Mouse (Mus musculus): ENCODE measurements around the gene Ebp.

Ebp gene

DNA sequence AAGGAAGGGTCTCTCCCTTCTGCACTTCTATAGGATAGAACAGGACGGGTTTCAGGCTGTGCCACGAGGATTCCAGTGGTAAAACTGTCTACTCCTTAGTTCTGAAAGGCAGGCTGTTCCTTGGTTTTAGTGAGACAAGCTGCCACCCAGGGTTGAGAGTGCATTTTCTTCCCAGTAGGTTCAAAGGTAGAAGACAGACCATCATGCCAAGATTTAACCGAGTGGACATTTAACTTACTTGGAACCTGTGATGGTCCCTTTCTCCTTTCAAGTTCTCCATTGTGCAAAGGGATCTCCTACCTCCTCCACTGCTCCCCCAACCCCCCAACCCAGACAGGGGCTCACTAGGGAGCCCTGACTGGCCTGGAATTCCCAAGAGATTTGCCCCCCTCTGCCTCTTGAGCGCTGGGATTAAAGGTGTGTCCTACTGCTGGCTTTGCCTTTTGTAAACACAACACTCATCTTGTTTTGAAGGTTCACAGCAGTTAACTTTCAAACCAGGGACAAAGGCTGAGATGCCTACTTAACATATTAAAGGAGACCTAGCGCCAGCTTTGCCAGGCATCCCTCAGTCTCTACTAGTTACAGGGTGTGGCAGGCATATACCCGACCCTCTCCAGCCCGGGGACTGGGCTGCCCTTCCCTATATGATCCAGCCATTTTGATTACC is 10.3 kb downstream of the Ebp start:
- no peak for DNase-seq (ENCODE audit: low spot score)

DNA sequence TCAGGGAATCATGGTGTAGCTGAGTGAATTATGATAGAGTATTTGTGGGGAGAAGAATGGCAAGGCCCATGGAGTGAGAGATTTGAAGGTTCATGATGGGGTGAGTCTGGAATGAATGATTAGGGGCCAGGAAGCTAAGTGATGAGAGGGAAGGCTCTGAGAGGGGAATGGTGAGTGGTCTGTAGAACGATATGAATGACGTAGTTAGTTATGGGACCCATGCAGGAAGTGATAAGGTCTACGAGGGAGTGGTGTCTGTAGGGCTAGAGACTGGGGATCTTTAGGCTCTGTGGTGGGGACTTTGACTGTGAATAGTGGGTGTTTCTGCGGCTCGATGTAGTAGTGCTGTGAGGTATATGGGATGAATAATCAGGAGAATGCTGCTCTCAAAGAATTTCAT is 13.7 kb downstream of the Ebp start:
- no peak for DNase-seq (ENCODE audit: low spot score)

DNA sequence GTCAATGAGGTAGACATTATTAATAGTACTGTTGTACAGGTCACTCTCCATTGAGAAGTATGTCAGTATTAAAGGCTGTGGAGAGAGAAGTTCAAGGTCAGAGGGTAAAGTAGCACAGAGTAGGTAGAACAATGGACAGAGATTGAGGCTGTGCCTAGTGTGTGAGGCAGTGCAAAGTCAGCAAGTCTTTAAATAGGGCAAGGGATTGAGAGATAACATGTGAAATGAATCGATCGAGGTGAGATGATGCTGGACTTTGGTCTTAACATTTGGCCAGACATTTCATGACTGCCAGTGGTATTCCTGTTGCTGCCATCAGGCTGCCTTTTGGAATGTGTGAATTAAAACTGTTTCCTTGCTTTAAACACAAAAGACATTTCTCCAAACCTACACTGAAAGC is 14.4 kb downstream of the Ebp start:
- no peak for DNase-seq (ENCODE audit: low spot score)

GRCm38 (mm10) chrX:8175504-8176385 is 17.6 kb downstream of the Ebp start, which contains the start of gene Tbc1d25:
Gene Tbc1d25, minus strand, starts transcription at chrX:8176181.
- DNase-seq (ENCODE audit: low spot score) = peak; percentile 80

- no peak for DNase-seq (ENCODE audit: low spot score)
Observed at GRCm38 (mm10) chrX:8175169-8175503, 18.2 kb downstream of the Ebp start.

DNA sequence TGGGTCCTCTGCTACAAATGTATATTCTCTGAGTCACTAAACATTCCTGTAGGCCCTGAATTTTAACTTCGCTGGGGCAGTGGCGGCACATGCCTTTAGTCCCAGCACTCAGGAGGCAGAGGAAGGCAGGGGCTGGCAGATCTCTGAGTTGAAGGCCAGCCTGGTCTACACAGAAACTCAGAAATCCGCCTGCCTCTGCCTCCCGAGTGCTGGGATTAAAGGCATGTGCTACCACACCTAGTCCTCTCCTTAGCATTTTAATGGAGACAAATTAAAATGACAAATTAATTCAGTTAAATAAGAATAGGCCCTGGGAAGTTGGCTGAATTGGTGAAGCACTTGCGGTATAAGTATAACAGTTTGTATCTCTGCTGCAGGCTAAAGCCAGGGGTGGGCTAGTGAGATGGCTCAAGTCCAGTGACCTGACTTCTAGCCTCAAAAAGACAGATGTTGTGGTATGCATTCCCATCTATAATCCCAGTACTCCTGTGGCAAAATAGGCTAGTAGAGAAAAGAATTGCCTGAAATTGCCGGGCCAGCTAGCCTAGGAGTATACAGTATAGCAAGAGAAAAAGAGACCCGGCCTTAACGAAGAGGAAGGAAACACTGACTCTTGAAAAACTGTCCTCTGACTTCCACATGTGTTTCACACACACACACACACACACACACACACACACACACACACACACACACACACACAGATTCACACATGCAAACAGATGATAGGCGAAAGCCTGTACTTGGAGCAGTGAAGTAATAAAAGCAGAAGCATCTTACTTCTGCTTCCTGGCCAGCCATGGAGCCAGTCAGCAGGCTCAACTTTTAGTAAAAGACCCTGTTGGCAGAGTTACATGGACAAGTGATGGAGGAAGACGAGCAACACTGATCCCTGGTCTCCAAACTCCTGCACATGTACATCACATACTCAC is 25.3 kb downstream of the Ebp start:
- DNase-seq (ENCODE audit: low spot score) = no peak

GRCm38 (mm10) chrX:8164471-8164870 is 28.8 kb downstream of the Ebp start:
- DNase-seq (ENCODE audit: low spot score) = no peak

DNA sequence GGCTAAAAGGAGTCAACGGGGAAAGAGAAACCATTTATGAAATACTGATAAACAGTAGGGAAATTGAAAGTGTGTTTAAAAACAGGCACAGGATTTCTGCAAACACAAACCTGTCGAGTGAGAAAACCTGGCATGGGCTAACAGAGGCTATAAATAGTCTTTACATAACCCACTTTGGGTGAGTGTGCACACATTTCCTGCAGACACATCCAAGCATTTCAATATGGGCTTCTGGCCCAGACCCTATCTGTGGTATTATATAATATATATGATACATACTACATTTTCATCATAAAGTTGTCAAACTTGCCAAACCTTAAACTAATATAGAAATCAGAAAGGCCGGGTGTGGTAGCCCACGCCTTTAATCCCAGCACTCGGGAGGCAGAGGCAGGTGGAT is 30.2 kb downstream of the Ebp start:
- DNase-seq (ENCODE audit: low spot score) = no peak

GRCm38 (mm10) chrX:8145153-8145991 is 47.9 kb downstream of the Ebp start, which contains the start of gene Rbm3:
Gene Rbm3, minus strand, starts transcription at chrX:8145880.
- DNase-seq (ENCODE audit: low spot score) = peak; percentile 80

DNA sequence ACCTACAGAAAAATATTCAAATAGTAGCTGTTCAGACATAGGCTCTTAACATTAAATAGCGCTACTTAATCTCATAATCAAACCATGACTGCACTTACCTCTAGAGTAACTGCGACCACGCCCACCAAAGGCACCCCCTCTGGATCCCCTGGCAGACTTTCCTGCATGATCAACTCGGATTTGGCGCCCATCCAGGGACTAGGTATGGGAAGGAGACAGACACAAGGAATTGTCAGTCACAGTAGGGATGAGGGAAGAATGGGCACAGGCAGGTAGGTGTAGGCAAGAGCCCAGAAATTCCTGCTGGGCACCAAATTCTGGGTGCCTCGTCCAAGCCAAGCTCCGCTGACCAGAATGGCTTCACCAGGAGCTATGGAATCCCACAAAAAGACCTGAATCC is 49.6 kb downstream of the Ebp start:
- DNase-seq (ENCODE audit: low spot score) = no peak

- DNase-seq (ENCODE audit: low spot score) = no peak
Observed at GRCm38 (mm10) chrX:8142948-8143347, 50.4 kb downstream of the Ebp start.

- DNase-seq (ENCODE audit: low spot score) = no peak
Observed at GRCm38 (mm10) chrX:8141058-8141457, 52.3 kb downstream of the Ebp start.

- DNase-seq (ENCODE audit: low spot score) = no peak
Observed at GRCm38 (mm10) chrX:8140446-8140845, 52.9 kb downstream of the Ebp start.

DNA sequence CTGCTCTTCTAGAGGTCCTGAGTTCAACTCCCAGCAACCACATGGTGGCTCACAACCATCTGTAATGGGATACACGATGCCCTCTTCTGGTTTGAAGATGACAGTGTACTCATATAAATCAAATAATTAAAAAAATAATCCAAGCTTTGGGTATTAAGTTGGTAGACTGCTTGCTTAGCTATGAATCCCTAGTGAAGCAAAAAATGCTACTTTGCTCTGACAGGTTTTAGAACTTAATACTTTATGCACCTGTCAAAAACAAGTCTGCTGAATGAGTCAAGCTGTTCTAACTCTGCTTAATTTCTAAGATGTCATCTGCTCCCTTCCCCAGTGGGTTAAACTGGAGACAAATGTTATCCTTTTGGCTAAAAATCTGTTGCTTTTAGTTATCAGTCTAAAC is 53.8 kb downstream of the Ebp start:
- no peak for DNase-seq (ENCODE audit: low spot score)

- DNase-seq (ENCODE audit: low spot score) = no peak
Observed at GRCm38 (mm10) chrX:8135886-8136285, 57.4 kb downstream of the Ebp start.
